In the genomic region with DNA sequence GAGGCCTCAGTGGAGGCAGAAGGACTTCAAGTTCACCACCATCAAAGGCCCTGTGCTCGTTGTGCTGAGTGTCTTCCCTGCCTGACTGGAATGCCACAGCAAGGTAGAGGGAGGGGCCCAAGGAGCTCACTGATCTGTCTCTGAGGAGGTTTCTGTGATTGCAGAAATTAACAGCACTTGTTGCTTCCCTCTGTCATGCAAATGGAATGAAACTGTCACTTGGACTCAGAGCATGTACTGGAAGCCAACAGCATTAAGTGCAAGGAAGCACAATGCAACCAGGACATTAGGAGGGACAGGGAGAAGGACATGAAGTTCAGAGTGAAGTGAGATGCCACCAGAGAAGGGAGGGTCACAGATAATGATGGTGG, we compare ENCODE assay signal across 13 mouse cellular contexts.
A peak's percentile ranks its signal among the peaks of the same experiment; 100 is the strongest.
DNase-seq lines count a peak whose midpoint lies in the region; ATAC-seq lines count a peak whose summit lies in the region.
"Had no signal": no experiment of that assay in that cellular context is flagged by ENCODE, and none has a peak within 500 bp of the region (broad histone marks: within the 10 kb centered on the region; RNA-seq: fewer than 3 reads in every experiment).

No protein-coding gene starts in this region.

- no peak for ATAC-seq in heart, embryonic 13.5 days (ENCODE audit: extremely low read depth, insufficient number of reproducible peaks, low FRiP score, low TSS enrichment)
- ATAC-seq in liver, embryonic 16.5 days (ENCODE audit: low read depth), result no peak

- H3K4me3 ChIP-seq in heart, embryonic 13.5 days, result no peak overlapping the region
- H3K4me3 ChIP-seq in liver, embryonic 16.5 days (ENCODE audit: low read depth, low read length), result no peak overlapping the region
- H3K4me3 ChIP-seq: hindbrain, embryonic 15.5 days; kidney, embryonic 15.5 days; limb, embryonic 13.5 days had no signal

- H3K4me1 ChIP-seq in heart, embryonic 13.5 days, result peaks cover 61% of the 10 kb centered on the region
- peaks cover 8% of the 10 kb centered on the region for H3K4me1 ChIP-seq in liver, embryonic 16.5 days (ENCODE audit: control insufficient read depth, low read depth, low read length)

- H3K36me3 ChIP-seq in heart, embryonic 13.5 days, result no peaks in the 10 kb centered on the region
- no peaks in the 10 kb centered on the region for H3K36me3 ChIP-seq in liver, embryonic 16.5 days (ENCODE audit: control insufficient read depth, insufficient read depth)
- H3K36me3 ChIP-seq: hindbrain, embryonic 15.5 days; kidney, embryonic 15.5 days; limb, embryonic 13.5 days had no signal

- H3K9me3 ChIP-seq in heart, embryonic 13.5 days, result no peaks in the 10 kb centered on the region
- H3K9me3 ChIP-seq in liver, embryonic 16.5 days (replicated peaks; ENCODE audit: control insufficient read depth, low read length), result no peaks in the 10 kb centered on the region
- H3K9me3 ChIP-seq: hindbrain, embryonic 15.5 days; kidney, embryonic 15.5 days; limb, embryonic 13.5 days had no signal

- no peak overlapping the region for H3K9ac ChIP-seq in heart, embryonic 13.5 days
- no peak overlapping the region for H3K9ac ChIP-seq in liver, embryonic 16.5 days (ENCODE audit: low read depth, low read length)
- H3K9ac ChIP-seq: hindbrain, embryonic 15.5 days; kidney, embryonic 15.5 days; limb, embryonic 13.5 days had no signal

- 0 out of 2 replicates have a peak overlapping the region, but pooled peaks have one; percentile 1 for H3K4me2 ChIP-seq in heart, embryonic 13.5 days
- no peak overlapping the region for H3K4me2 ChIP-seq in liver, embryonic 16.5 days (ENCODE audit: low read depth, low read length)
- H3K4me2 ChIP-seq: hindbrain, embryonic 15.5 days; kidney, embryonic 15.5 days; limb, embryonic 13.5 days had no signal

- H3K27ac ChIP-seq in heart, embryonic 13.5 days (replicated peaks), result peak overlapping the region; percentile 77
- peak overlapping the region; percentile 63 for H3K27ac ChIP-seq in liver, embryonic 16.5 days (ENCODE audit: low read length)
- H3K27ac ChIP-seq: hindbrain, embryonic 15.5 days; kidney, embryonic 15.5 days; limb, embryonic 13.5 days had no signal

- DNase-seq in heart, adult 8-10 months (ENCODE audit: low spot score), result no peak
- DNase-seq in thymus, postnatal 25 days, result peak; percentile 19
- no peak for DNase-seq in thymus, postnatal 10 days (ENCODE audit: low spot score in 2 of 2)
- DNase-seq in left cerebral cortex, adult 8-10 months (ENCODE audit: low spot score in 2 of 2), result no peak
- no peak for DNase-seq in lung, postnatal 4 days
- DNase-seq: cerebellum, adult 9-11 months; layer of hippocampus, adult 9-11 months; thymus, adult 18-20 months had no signal

- H3K27me3 ChIP-seq in heart, embryonic 13.5 days (replicated peaks), result no peaks in the 10 kb centered on the region
- H3K27me3 ChIP-seq in liver, embryonic 16.5 days (ENCODE audit: control insufficient read depth, insufficient read depth, low read depth, low read length), result no peaks in the 10 kb centered on the region
- H3K27me3 ChIP-seq: hindbrain, embryonic 15.5 days; kidney, embryonic 15.5 days; limb, embryonic 13.5 days had no signal

- 10% methylated on average over 1 of the region's 1 CpGs for WGBS in heart, embryonic 13.5 days
- 21% methylated on average over 1 of the region's 1 CpGs for WGBS in liver, embryonic 16.5 days (ENCODE audit: insufficient replicate concordance)
